Mouse (Mus musculus): ENCODE results near the gene Slc35g3. TPM values are rescaled to one million over a fixed set of nuclear protein-coding genes. Genes with fewer than 3 reads are reported as not detected.
A peak's percentile ranks its signal among the peaks of the same experiment; 100 is the strongest.

The Slc35g3 gene
- polyA plus RNA-seq, 1 experiment = 0.08 TPM

DNA sequence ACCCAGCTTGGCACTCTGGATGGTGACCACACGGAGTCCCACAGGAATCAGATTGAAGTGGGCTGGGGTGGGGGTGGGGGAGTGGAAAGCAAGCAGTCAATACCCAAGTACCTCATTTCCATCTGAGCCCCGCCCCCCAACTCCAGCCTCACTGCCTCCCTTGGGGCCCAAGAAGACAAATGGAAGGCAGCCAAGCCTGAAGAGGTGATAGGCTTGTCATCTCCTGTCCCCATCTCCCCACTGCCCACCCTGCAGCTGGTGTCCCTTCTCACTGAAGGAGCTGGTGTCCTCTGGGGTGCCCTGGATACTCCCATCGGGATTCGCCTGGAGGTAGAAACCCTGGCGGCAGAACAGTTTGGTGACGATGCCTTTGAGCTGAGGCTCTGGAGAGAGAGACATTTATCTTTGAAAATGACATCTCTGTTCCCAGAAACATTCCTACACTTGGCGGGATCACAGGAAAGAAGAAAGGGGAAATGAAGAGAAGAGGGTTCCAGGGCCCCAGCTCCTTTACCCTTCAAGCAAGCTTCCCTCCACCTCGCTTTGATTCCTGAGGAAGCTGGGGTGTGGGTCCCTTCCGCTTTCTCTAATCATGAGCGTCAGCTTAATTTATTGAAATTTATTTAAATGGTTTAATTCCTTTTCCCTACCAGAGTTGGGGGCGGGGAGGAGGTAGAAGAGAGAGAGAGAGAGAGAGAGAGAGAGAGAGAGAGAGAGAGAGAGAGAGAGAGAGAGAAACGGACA, 37.8 kb upstream of the Slc35g3 start:
- Histone ChIP-seq H3K36me3 (ENCODE audit: control insufficient read depth, insufficient read depth, low read length) (no peaks in the 10 kb centered on the region), H3K27me3 (ENCODE audit: control insufficient read depth, insufficient read depth, low read length) (peaks cover 20% of the 10 kb centered on the region; the same call in 1 of the 2 replicates), H3K27ac (ENCODE audit: control insufficient read depth, insufficient read depth, low read length) (no peak overlapping the region), H3K4me3 (ENCODE audit: control insufficient read depth, insufficient read depth, low read length) (no peak overlapping the region), H3K4me1 (replicated peaks; ENCODE audit: control insufficient read depth, insufficient read depth, low read length) (peaks cover 36% of the 10 kb centered on the region)
- WGBS = 34% methylated on average over 11 of the region's 12 CpGs
- no peak for DNase-seq
- no peak for TF ChIP-seq CTCF (IDR thresholded peaks at IDR 0.05; ENCODE audit: borderline replicate concordance, control insufficient read depth, extremely low read depth, insufficient read depth, low read length, poor library complexity)
- TF ChIP-seq POLR2A (IDR thresholded peaks at IDR 0.05; ENCODE audit: control insufficient read depth, extremely low read depth, insufficient read depth, low read length, poor library complexity) = no peak

DNA sequence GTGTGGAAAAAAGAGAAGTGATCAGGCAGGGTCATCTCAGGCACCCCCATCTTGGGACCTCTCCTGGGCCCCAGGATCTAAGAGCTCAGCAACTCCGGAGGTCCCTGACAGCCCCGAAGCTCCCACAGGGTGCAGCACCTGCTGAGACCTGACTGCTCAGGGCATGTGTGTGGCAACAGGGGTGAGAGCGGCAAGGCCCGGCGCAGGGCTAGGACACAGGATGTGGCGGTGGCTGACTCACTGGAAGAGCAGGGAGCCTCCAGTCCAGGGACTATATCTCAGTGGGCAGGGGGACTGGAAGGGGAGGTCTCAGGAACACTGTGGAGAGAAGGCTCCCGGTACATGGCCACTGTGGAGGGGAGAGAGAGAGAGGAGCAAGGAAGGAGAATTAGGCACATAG, 36.2 kb upstream of the Slc35g3 start:
- no peak for TF ChIP-seq CTCF (IDR thresholded peaks at IDR 0.05; ENCODE audit: borderline replicate concordance, control insufficient read depth, extremely low read depth, insufficient read depth, low read length, poor library complexity)
- no peak for TF ChIP-seq POLR2A (IDR thresholded peaks at IDR 0.05; ENCODE audit: control insufficient read depth, extremely low read depth, insufficient read depth, low read length, poor library complexity)
- no peak overlapping the region for H3K27ac ChIP-seq (ENCODE audit: control insufficient read depth, insufficient read depth, low read length)
- 89% methylated on average over 7 of the region's 7 CpGs for WGBS
- no peak overlapping the region for H3K4me3 ChIP-seq (ENCODE audit: control insufficient read depth, insufficient read depth, low read length)
- H3K4me1 ChIP-seq (replicated peaks; ENCODE audit: control insufficient read depth, insufficient read depth, low read length) = peaks cover 24% of the 10 kb centered on the region
- no peaks in the 10 kb centered on the region for H3K36me3 ChIP-seq (ENCODE audit: control insufficient read depth, insufficient read depth, low read length)
- DNase-seq = no peak
- H3K27me3 ChIP-seq (ENCODE audit: control insufficient read depth, insufficient read depth, low read length) = peaks cover 18% of the 10 kb centered on the region; the same call in 1 of the 2 replicates

DNA sequence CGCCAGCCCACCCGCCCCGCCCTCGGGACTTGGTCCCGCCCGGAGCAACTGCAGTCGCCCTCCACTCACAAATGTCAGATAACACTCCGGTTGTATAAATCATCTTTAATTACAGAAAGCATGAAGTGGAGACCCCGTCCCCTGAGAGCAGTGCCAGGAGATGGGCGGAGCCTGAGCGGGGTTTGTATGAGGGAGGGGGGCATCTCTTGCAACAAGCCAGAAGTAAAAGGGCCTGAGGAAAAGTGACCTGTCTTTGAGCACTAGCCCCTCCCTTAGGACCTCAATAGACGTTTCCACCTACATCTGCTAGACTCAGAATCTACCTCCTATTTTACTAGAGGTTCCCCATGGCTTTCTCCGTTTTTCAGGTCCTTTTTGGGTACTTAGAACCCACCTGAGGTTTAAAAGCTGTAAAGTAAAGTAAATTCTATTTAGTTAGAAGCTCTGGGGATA, 34.2 kb upstream of the Slc35g3 start:
- DNase-seq = no peak
- Histone ChIP-seq H3K4me1 (replicated peaks; ENCODE audit: control insufficient read depth, insufficient read depth, low read length) (peaks cover 9% of the 10 kb centered on the region), H3K36me3 (ENCODE audit: control insufficient read depth, insufficient read depth, low read length) (no peaks in the 10 kb centered on the region), H3K4me3 (ENCODE audit: control insufficient read depth, insufficient read depth, low read length) (peak overlapping the region; percentile 76), H3K27ac (ENCODE audit: control insufficient read depth, insufficient read depth, low read length) (no peak overlapping the region), H3K27me3 (ENCODE audit: control insufficient read depth, insufficient read depth, low read length) (peaks cover 5% of the 10 kb centered on the region; the same call in 1 of the 2 replicates)
- 7% methylated on average over 13 of the region's 13 CpGs for WGBS
- TF ChIP-seq CTCF (IDR thresholded peaks at IDR 0.05; ENCODE audit: borderline replicate concordance, control insufficient read depth, extremely low read depth, insufficient read depth, low read length, poor library complexity) (no peak), POLR2A (IDR thresholded peaks at IDR 0.05; ENCODE audit: control insufficient read depth, extremely low read depth, insufficient read depth, low read length, poor library complexity) (no peak)

DNA sequence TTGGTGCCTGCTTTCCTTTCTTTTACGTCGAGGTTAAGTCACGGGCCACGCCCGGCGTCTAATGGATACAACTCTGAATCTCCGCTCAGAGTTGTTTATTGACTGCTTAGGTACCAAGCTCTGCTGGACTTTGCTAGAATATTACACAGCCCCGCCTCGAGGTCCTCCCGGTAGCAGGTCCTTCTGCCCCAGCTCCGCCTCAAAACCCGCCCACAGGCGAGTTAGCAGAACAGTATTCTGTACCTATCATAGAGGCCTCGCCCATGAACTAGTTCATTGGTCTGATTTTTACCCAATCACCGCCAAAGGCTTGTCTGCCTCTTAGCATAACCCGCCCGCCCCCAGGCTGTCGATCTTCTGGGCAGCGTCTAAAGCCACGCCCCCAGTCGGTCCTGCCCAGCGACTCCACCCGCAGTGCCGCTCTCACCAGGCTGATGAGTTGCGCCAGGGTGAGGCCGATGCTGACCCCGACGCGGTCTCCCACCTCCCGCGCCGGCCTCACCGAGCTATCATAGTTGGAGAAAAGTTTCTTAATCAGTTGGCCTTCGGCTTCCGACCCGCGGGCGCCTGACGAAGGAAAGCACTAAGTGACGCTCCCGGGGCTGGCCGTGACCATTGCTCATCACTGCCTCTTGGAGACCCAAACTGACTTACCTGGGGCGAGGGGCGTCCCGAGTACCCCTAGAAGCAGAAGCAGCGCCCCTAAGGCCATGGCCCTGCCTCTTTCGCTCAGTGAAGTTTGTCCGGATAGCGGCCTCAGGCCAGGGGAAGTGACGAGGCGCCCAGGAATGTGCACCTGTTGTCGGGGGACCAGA, 33.6 kb upstream of the Slc35g3 start, which contains the start of gene Chrnb1:
Gene Chrnb1 (minus strand): TSS at position 776 of the 815 bp plus-strand sequence.
- no peak for TF ChIP-seq CTCF (IDR thresholded peaks at IDR 0.05; ENCODE audit: borderline replicate concordance, control insufficient read depth, extremely low read depth, insufficient read depth, low read length, poor library complexity)
- no peak for TF ChIP-seq POLR2A (IDR thresholded peaks at IDR 0.05; ENCODE audit: control insufficient read depth, extremely low read depth, insufficient read depth, low read length, poor library complexity)
- H3K27me3 ChIP-seq (ENCODE audit: control insufficient read depth, insufficient read depth, low read length) = no peaks in the 10 kb centered on the region; the same call in 1 of the 2 replicates
- DNase-seq = peak; percentile 94
- WGBS = 3% methylated on average over 52 of the region's 52 CpGs
- H3K4me3 ChIP-seq (ENCODE audit: control insufficient read depth, insufficient read depth, low read length) = peak within 1 kb of the TSS; percentile 76
- H3K36me3 ChIP-seq (ENCODE audit: control insufficient read depth, insufficient read depth, low read length) = no peaks in the 10 kb centered on the region
- H3K4me1 ChIP-seq (replicated peaks; ENCODE audit: control insufficient read depth, insufficient read depth, low read length) = peaks cover 2% of the 10 kb centered on the region
- no peak within 1 kb of the TSS for H3K27ac ChIP-seq (ENCODE audit: control insufficient read depth, insufficient read depth, low read length)

DNA sequence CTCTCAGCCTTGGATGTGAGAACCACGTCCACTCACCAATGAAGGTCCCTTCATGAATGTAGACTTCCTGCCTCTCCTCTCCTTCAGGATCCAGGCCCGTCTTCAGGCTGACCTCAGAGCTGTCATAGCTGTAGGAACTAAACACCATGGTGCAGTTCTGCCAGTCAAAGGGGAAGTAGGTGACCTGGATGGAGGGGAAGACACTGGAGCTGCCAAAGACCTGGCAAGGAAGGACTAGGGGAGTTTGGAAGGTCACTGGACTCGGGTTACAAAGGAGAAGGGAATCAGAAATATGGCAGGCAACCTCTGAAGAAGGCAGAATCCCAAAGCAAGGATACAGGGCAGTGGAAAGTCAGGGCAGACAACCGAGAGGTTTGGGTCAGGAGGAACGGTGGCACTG, 31.7 kb upstream of the Slc35g3 start:
- Histone ChIP-seq H3K36me3 (ENCODE audit: control insufficient read depth, insufficient read depth, low read length) (no peaks in the 10 kb centered on the region), H3K4me3 (ENCODE audit: control insufficient read depth, insufficient read depth, low read length) (no peak overlapping the region), H3K4me1 (replicated peaks; ENCODE audit: control insufficient read depth, insufficient read depth, low read length) (no peaks in the 10 kb centered on the region; the same call in 1 of the 2 replicates), H3K27ac (ENCODE audit: control insufficient read depth, insufficient read depth, low read length) (no peak overlapping the region), H3K27me3 (ENCODE audit: control insufficient read depth, insufficient read depth, low read length) (no peaks in the 10 kb centered on the region)
- TF ChIP-seq CTCF (IDR thresholded peaks at IDR 0.05; ENCODE audit: borderline replicate concordance, control insufficient read depth, extremely low read depth, insufficient read depth, low read length, poor library complexity) (no peak), POLR2A (IDR thresholded peaks at IDR 0.05; ENCODE audit: control insufficient read depth, extremely low read depth, insufficient read depth, low read length, poor library complexity) (no peak)
- whole genome bisulfite sequencing = 89% methylated on average over 5 of the region's 5 CpGs
- no peak for DNase-seq

DNA sequence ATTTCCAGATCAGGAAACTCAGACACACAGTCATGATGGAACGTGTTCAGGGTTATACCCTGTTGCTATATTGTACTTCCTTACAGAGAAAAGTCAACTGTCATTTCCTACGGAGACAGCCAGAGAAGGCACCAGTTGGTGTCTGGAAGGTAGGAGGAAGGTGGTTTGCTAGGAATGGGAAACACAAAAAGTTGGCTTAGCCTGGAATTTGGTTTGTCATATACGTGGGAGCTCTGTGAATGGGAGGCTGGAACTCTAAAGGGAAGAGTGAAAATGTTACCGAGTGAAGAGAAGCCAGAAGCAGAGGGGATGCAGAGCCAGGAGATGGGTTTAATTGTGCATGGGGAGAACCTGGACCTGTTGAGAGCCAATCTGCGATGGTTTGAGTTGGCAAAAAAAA, 29.7 kb upstream of the Slc35g3 start:
- DNase-seq = no peak
- WGBS = 95% methylated on average over 5 of the region's 5 CpGs
- H3K4me1 ChIP-seq (replicated peaks; ENCODE audit: control insufficient read depth, insufficient read depth, low read length) = no peaks in the 10 kb centered on the region; the same call in 1 of the 2 replicates
- no peak for TF ChIP-seq POLR2A (IDR thresholded peaks at IDR 0.05; ENCODE audit: control insufficient read depth, extremely low read depth, insufficient read depth, low read length, poor library complexity)
- TF ChIP-seq CTCF (IDR thresholded peaks at IDR 0.05; ENCODE audit: borderline replicate concordance, control insufficient read depth, extremely low read depth, insufficient read depth, low read length, poor library complexity) = no peak
- H3K27me3 ChIP-seq (ENCODE audit: control insufficient read depth, insufficient read depth, low read length) = no peaks in the 10 kb centered on the region
- H3K4me3 ChIP-seq (ENCODE audit: control insufficient read depth, insufficient read depth, low read length) = no peak overlapping the region
- H3K27ac ChIP-seq (ENCODE audit: control insufficient read depth, insufficient read depth, low read length) = no peak overlapping the region
- no peaks in the 10 kb centered on the region for H3K36me3 ChIP-seq (ENCODE audit: control insufficient read depth, insufficient read depth, low read length)

Measured in thymus, adult 2 months (tissue).